Mouse (Mus musculus): ENCODE measurements around the gene Dido1.

Dido1 gene

GRCm38 (mm10) chr2:180709923-180710272, at the start of gene Dido1, which contains the start of gene Gid8:
Gene Dido1 (minus strand): TSS chr2:180709999.
Gene Gid8 (plus strand): TSS chr2:180710117.
- DNase-seq (ENCODE audit: low spot score): peak; percentile 94

DNA sequence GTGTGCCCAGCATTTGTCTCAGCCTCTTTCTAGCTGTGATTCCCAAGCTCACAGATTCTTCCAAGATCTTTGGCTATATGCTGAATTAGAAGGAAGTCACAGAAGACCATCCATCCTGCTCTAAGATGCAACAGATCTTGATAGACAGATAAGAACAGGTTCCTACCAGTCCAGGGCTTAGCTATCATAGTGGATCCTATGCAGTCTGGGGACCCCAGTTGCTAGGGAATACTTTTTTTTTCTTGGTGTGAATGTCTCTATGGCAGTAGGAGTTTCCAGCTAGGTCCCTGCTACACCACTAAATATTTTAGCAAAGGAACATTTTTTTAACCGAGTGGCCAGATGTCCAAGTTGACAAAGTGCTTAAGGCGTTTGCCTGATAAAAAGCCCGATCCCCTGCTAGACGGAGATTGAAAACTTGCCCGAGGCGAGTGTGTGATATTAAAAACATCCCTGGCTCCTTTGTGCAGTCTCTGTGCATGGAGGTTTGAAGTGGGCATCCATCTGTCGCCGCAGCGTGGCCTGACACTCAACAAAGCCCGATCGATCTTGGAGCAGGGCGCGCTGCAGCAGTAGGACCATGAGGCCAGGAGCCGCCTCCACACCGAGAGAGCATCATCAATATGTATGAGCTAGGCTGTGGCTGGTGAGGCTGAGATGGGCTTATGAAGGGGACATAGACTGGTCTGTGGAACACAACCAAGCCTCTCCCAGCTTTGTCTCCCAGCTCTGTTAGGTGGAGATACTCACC, 48.9 kb upstream of the Dido1 start:
- no peak for DNase-seq (ENCODE audit: low spot score)

GRCm38 (mm10) chr2:180756786-180757185, 47.0 kb upstream of the Dido1 start:
- DNase-seq (ENCODE audit: low spot score): no peak

GRCm38 (mm10) chr2:180755896-180756295, 46.1 kb upstream of the Dido1 start:
- peak; percentile 65 for DNase-seq (ENCODE audit: low spot score)

- DNase-seq (ENCODE audit: low spot score): no peak
These were observed 45.3 kb upstream of the Dido1 start for GRCm38 (mm10) chr2:180754976-180755688.

GRCm38 (mm10) chr2:180748904-180749303, 39.1 kb upstream of the Dido1 start:
- no peak for DNase-seq (ENCODE audit: low spot score)

- DNase-seq (ENCODE audit: low spot score): no peak
These were observed 36.9 kb upstream of the Dido1 start for GRCm38 (mm10) chr2:180746569-180747192.

DNA sequence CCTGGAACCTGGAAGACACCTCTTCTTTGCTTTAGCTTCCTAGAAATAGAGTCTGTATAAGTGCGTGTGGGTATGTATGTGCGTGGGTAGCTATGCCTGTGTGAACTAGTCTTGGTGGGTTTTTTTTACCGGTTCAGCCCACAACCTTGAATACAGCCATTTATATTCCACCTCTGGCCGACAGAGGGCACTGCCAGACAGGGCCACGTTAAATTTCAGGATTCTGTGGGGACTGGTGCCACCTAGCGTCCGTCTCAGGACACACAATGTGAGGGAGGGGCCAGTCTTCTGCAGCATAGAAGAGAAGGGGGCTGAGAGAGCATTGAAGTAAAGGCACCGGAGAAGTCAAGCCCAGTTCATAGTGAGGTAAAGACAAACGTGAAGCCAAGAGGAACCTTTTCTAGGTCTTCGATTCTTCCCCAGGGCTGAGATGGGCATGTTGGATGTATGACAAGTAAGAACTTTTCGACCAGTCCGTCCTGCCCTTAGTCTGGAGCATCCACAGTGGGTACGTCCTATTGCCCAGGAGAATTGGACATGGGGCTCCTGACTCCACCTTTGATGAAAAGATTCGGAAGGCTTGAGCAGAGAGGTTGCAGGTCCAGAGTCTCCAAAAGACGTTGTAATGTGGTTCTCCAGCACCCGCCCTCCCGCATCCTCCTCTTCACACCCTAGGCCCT, 35.6 kb upstream of the Dido1 start:
- DNase-seq (ENCODE audit: low spot score): peak; percentile 81

DNA sequence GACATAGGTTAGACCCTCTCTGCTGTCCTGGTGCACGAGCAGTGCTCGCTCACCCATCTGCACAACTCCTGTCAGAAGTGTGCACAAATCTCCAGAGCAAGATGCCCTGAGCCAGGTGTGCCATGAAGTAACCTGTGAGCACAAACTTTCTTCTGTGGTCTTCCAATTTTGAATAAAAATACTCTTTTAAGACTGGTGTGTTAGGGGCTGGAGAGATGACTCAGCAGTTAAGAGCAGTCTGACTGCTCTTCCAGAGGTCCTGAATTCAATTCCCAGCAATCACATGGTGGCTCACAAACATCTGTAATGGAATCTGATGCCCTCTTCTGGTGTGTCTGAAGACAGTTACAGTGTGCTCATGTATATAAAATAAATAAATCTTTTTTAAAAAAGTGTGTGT, 33.5 kb upstream of the Dido1 start:
- DNase-seq (ENCODE audit: low spot score): no peak

GRCm38 (mm10) chr2:180742820-180743219, 33.0 kb upstream of the Dido1 start:
- no peak for DNase-seq (ENCODE audit: low spot score)

DNA sequence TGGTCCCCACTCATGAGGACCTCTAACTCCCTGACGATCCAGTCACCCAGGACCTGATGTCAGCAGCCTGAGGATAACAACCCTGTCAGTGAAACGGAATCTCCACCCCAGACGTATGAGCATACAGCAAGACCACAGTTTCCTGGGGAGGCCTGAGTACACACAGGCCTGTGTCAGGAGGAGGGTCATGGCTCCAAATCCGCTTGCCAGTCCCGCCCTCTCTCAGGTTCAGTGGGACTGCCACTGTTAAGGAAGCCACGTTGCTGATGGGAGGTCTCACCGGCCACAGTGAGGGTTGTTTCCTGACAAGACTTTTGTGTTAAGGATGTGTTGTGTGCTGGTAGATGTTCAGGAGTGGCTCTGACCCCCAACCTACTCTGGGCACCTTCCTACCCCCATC, 31.6 kb upstream of the Dido1 start:
- DNase-seq (ENCODE audit: low spot score): no peak

- DNase-seq (ENCODE audit: low spot score): no peak
These were observed 30.6 kb upstream of the Dido1 start for GRCm38 (mm10) chr2:180740349-180740748.

- DNase-seq (ENCODE audit: low spot score): no peak
These were observed 28.2 kb upstream of the Dido1 start for GRCm38 (mm10) chr2:180737984-180738383.

- DNase-seq (ENCODE audit: low spot score): no peak
These were observed 25.4 kb upstream of the Dido1 start for GRCm38 (mm10) chr2:180735232-180735631.

DNA sequence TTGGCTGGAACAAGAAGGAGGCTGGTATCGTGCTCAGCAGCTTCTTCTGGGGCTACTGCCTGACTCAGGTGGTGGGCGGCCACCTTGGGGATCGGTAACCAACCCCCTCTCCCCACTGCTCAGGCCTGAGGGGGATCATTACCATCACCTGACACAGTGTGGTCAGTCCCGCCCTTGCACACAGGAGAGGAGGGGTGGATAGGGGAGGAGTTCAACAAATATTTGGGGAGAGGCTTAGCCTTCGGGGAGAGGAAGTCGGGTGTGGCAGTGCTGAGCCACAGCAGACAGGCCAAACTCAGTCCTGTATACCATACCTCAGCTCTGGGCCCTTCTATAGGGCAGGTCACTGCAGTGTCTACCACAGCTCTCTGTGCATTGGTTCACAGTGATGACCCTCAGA, 22.2 kb upstream of the Dido1 start:
- no peak for DNase-seq (ENCODE audit: low spot score)

DNA sequence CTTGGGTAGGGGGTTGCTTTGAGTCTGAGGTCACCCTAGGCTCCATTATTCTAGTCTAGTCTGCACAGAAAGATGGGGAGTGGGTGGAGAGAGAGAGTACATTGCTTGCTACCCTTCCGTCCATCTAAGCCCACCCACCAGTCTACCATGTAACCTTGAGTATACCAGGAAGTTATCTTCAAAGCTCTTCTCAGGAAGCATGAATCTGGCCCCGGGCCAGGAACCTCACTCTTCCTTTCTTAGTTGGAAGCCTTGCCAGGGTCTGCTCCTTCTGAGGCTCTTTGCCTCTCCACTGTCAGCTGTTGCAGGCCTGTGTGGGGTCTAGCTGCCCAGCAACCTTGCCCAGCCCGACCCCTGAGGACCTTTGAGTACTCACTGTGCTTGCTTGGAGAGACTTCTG, 21.2 kb upstream of the Dido1 start:
- DNase-seq (ENCODE audit: low spot score): no peak

- DNase-seq (ENCODE audit: low spot score): no peak
These were observed 17.8 kb upstream of the Dido1 start for GRCm38 (mm10) chr2:180727613-180728021.

GRCm38 (mm10) chr2:180726658-180727442, 17.1 kb upstream of the Dido1 start:
- DNase-seq (ENCODE audit: low spot score): no peak

GRCm38 (mm10) chr2:180725856-180726629, 16.2 kb upstream of the Dido1 start:
- DNase-seq (ENCODE audit: low spot score): no peak

- DNase-seq (ENCODE audit: low spot score): no peak
These were observed 15.6 kb upstream of the Dido1 start for GRCm38 (mm10) chr2:180725414-180725778.

All from ovary, postnatal 36 days (tissue).